Mouse (Mus musculus) limb, embryonic 15.5 days (tissue): Measurements from ENCODE around the gene Trim72. TPM values are rescaled to one million over a fixed set of nuclear protein-coding genes. Genes with fewer than 3 reads are reported as not detected.

Source experiments
- ATAC-seq: fragments of 200-750 bp; cut with Nextera tagmentation; 2 replicates; pipeline ENCODE4 v1.8.0; 2017; ENCODE audit warnings: low read depth, moderate TSS enrichment; ENCODE audit not compliant: insufficient number of reproducible peaks, low FRiP score, low TSS enrichment
- H3K27ac ChIP-seq: fragments of 300-500 bp; sonication (generic); 2 replicates; pipeline ENCODE4 v1.5.1; 2015; ENCODE audit warnings: moderate library complexity, mild to moderate bottlenecking, inconsistent platforms
- H3K27me3 ChIP-seq: fragments of 300-500 bp; sonication (generic); 2 replicates; pipeline ENCODE4 v1.6.1; 2015; ENCODE audit warnings: inconsistent platforms
- H3K36me3 ChIP-seq: fragments of 300-500 bp; sonication (generic); 2 replicates; pipeline ENCODE4 v1.6.1; 2015; ENCODE audit warnings: inconsistent platforms
- H3K4me1 ChIP-seq: fragments of 300-500 bp; sonication (generic); 2 replicates; pipeline ENCODE4 v1.6.1; 2015; ENCODE audit warnings: inconsistent platforms
- H3K4me2 ChIP-seq: fragments of 300-500 bp; sonication (generic); 2 replicates; pipeline ENCODE4 v1.6.1; 2015; ENCODE audit warnings: mild to moderate bottlenecking, inconsistent platforms
- H3K4me3 ChIP-seq: fragments of 300-500 bp; sonication (generic); 2 replicates; pipeline ENCODE4 v1.5.1; 2015; ENCODE audit warnings: mild to moderate bottlenecking, inconsistent platforms
- H3K9ac ChIP-seq: fragments of 300-500 bp; sonication (generic); 2 replicates; pipeline ENCODE4 v1.6.1; 2015; ENCODE audit warnings: inconsistent platforms
- H3K9me3 ChIP-seq: fragments of 300-500 bp; sonication (generic); 2 replicates; pipeline ENCODE4 v1.6.1; 2016; ENCODE audit warnings: inconsistent platforms
- WGBS: fragments of 180-500 bp; shearing (Covaris S2); methylation state at CpG from one replicate; pipeline ENCODE4 v1.1.7; 2015; 5-methylcytosine and 5-hydroxymethylcytosine counted together
- polyA plus RNA-seq: library from polyadenylated mRNA; unstranded; fragments of >200 nt; fragmentation: Nextera tagmentation; extraction: Ambion mirVana; gene quantifications from 2 replicates; pipeline ENCODE4 v1.2.1, GENCODE M21; 2015

Gene Trim72
- polyA plus RNA-seq, 1 experiment from 2014 or later, result 3.1 TPM

- no peak overlapping the region for H3K27ac ChIP-seq
- H3K36me3 ChIP-seq, result no peaks in the 10 kb centered on the region
- no peaks in the 10 kb centered on the region for H3K9me3 ChIP-seq
- no peaks in the 10 kb centered on the region for H3K4me1 ChIP-seq
- no peak overlapping the region for H3K4me3 ChIP-seq
- ATAC-seq, result no peak
- 78% methylated on average over 4 of the region's 4 CpGs for WGBS
- no peak overlapping the region for H3K4me2 ChIP-seq
- H3K27me3 ChIP-seq, result no peaks in the 10 kb centered on the region
- no peak overlapping the region for H3K9ac ChIP-seq
These were observed 55.3 kb downstream of the Trim72 start for GRCm38 (mm10) chr7:128059091-128059490.

Other genes starting within 250 kb of the Trim72 start
- gene Orai3, start 234.1 kb upstream of the Trim72 start, polyA plus RNA-seq, result 23.6 and 26.5 TPM in 2 replicates
- 18.6 and 21.7 TPM in 2 replicates for gene Setd1a, start 227.3 kb upstream of the Trim72 start, polyA plus RNA-seq
- not detected in 2 replicates for gene Gm49388, start 218.3 kb upstream of the Trim72 start, polyA plus RNA-seq
- 18.7 and 23.8 TPM in 2 replicates for gene Hsd3b7, start 203.3 kb upstream of the Trim72 start, polyA plus RNA-seq
- 72.5 and 79.5 TPM in 2 replicates for gene Stx4a, start 179.7 kb upstream of the Trim72 start, polyA plus RNA-seq
- gene Stx1b, start 179.4 kb upstream of the Trim72 start, polyA plus RNA-seq, result 3.6 and 3.8 TPM in 2 replicates
- gene Zfp646, start 127.7 kb upstream of the Trim72 start, polyA plus RNA-seq, result 9.1 and 10.0 TPM in 2 replicates
- gene Zfp668, start 127.1 kb upstream of the Trim72 start, polyA plus RNA-seq, result 16.4 TPM in 2 replicates
- 2.2 and 2.4 TPM in 2 replicates for gene Prss53, start 113.0 kb upstream of the Trim72 start, polyA plus RNA-seq
- not detected in 2 replicates for gene Gm21974, start 108.5 kb upstream of the Trim72 start, polyA plus RNA-seq
- 269 and 272 TPM in 2 replicates for gene Vkorc1, start 108.3 kb upstream of the Trim72 start, polyA plus RNA-seq
- 98.3 and 117 TPM in 2 replicates for gene Bckdk, start 99.9 kb upstream of the Trim72 start, polyA plus RNA-seq
- 37.8 and 38.7 TPM in 2 replicates for gene Kat8, start 91.4 kb upstream of the Trim72 start, polyA plus RNA-seq
- 11.5 and 14.2 TPM in 2 replicates for gene Prss8, start 73.8 kb upstream of the Trim72 start, polyA plus RNA-seq
- 11.6 and 12.9 TPM in 2 replicates for gene Prss36, start 57.2 kb upstream of the Trim72 start, polyA plus RNA-seq
- gene Fus, start 36.5 kb upstream of the Trim72 start, polyA plus RNA-seq, result 339 and 390 TPM in 2 replicates
- gene Pycard, start 10.1 kb upstream of the Trim72 start, polyA plus RNA-seq, result 150 and 154 TPM in 2 replicates
- 2.1 and 2.3 TPM in 2 replicates for gene Itgam, start 58.7 kb downstream of the Trim72 start, polyA plus RNA-seq
- gene Gm49368, start 58.7 kb downstream of the Trim72 start, polyA plus RNA-seq, result not detected in 2 replicates
- 0.10 TPM in 2 replicates for gene Itgax, start 125.6 kb downstream of the Trim72 start, polyA plus RNA-seq
- not detected in 2 replicates for gene Itgad, start 150.4 kb downstream of the Trim72 start, polyA plus RNA-seq
- 39.0 and 132 TPM in 2 replicates for gene Cox6a2, start 202.4 kb downstream of the Trim72 start, polyA plus RNA-seq
- gene Armc5, start 233.4 kb downstream of the Trim72 start, polyA plus RNA-seq, result 16.8 and 18.4 TPM in 2 replicates
- gene 9130023H24Rik, start 234.1 kb downstream of the Trim72 start, polyA plus RNA-seq, result 7.4 and 9.1 TPM in 2 replicates
- 58.2 and 72.5 TPM in 2 replicates for gene Tgfb1i1, start 242.9 kb downstream of the Trim72 start, polyA plus RNA-seq